Mouse (Mus musculus) neural tube, embryonic 10.5 days (tissue): Measurements from ENCODE around the gene Lgals4.

ENCODE experiments used
- DNase-seq: peaks from one replicate; pipeline ENCODE4 v3.0.0-alpha.2; 2017; ENCODE audit warnings: low spot score; ENCODE audit errors: extremely low spot score

Lgals4 gene

GRCm38 (mm10) chr7:28822556-28822955, 11.1 kb upstream of the Lgals4 start:
- DNase-seq = no peak

DNA sequence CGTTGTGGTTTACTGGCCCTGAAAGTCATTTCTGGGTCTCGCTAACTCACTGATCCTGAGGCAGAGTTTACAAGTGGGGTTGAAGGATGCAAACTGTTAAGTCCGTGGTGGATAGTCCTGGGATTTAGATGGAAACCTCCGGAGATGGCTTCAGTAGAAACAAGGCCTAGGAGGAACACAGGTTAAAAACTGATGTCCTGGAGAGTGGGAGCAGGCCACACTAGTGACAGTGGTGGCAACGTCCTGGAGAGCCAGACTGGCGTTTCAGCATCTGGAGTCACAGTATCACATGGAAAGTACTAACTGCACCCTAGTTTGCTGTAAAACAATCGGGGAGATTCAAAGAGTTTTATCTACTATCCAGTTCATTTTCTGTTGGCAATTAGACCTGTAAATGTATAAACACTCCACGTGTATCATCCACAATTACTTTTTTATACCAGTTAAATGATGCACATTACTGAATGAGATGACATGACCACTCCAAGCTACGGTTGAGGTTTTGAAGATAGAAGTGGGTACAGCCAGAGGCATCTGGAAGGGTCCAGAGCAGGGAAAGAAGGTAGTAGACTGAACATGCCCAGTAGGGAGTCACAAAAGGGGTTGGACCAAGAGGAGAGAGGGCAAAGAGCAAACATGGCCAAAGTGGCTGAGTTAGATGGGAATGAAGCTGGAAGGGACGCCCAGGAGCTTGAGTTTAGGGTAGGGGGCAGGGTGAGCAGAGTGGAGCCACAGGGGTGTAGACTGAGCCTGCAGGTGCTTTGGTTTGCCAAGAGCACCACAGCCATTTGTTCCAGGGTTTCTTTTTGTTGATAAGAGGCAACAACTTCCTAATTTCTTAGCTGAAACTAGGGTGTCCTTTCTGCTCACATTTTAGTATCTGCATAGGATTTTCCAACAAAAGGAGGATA, 10.4 kb upstream of the Lgals4 start:
- DNase-seq = no peak

DNA sequence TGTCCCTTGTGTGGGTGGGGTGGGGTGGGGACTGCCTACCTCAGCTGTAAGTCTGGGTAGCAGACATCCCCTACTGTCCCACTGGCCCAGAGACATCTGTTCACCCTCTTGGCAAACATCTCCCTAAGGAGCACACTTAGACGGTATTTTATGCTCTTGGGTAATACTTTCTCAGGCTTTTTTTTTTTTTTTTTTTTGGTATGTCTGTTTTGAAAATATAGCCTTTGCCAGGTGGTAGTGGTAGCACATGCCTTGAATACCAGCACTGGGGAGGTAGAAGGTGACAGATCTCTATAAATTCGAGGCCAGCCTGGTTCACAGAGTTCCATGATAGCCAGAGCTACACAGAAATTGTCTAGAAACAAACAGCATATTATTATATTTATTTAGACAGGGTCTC, 9.7 kb upstream of the Lgals4 start:
- DNase-seq = no peak

GRCm38 (mm10) chr7:28824941-28825685, 8.5 kb upstream of the Lgals4 start, which contains the start of gene Ech1:
Ech1 (plus strand) TSS chr7:28825217.
- peak; percentile 86 for DNase-seq

DNA sequence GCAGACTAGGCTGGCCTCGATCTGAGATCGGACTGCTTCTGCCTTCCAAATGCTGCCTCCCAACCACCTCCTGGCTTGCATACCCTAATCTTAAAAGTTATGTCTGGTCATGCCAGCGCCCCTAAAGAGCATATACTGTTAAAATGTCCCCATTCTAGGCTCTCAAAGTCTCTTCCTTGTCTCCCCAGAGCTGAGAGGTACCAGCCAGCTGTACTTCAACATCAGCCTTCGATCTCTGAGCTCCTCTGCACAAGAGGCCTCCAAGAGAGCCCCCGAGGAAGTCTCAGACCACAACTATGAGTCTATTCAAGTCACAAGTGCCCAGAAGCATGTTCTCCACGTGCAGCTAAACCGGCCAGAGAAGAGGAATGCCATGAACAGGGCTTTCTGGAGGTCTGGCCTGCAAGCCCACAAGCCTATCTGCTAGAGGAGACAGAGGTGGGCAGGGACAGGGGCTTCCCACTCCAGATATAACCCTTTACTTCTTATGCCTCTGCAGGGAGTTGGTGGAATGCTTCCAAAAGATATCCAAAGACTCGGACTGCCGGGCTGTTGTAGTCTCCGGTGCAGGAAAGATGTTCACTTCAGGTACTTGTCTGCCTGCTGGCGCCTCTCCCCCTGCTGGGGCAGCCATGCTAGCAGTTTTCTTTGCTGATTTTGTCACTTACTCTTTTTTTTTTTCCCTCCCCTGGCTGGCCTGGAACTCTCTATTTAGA, 7.8 kb upstream of the Lgals4 start:
- no peak for DNase-seq

- no peak for DNase-seq
Observed at GRCm38 (mm10) chr7:28826402-28826772, 7.3 kb upstream of the Lgals4 start.

- no peak for DNase-seq
Observed at GRCm38 (mm10) chr7:28827338-28827737, 6.3 kb upstream of the Lgals4 start.

GRCm38 (mm10) chr7:28829821-28830220, 3.8 kb upstream of the Lgals4 start:
- DNase-seq = no peak

DNA sequence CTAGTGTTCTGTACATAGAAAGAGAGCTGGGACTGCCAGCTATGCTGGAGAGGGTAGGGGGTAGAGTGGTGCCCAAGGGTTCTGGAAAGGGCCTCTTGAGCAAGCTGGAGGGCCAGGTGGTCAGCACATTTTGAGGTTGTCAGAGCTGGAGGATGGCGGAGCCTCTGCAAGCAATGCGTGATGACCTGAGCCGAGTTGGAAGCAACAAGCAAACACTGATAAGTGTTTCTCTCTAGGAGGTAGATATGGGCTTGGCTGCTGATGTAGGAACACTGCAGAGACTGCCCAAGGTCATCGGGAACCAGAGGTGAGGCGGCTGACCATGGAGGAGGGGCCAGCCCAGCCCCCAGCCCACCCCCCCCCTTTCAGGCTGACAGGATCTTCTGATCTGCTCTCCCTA, 2.7 kb upstream of the Lgals4 start:
- no peak for DNase-seq

- DNase-seq = no peak
Observed at GRCm38 (mm10) chr7:28831411-28832125, 2.1 kb upstream of the Lgals4 start.

DNA sequence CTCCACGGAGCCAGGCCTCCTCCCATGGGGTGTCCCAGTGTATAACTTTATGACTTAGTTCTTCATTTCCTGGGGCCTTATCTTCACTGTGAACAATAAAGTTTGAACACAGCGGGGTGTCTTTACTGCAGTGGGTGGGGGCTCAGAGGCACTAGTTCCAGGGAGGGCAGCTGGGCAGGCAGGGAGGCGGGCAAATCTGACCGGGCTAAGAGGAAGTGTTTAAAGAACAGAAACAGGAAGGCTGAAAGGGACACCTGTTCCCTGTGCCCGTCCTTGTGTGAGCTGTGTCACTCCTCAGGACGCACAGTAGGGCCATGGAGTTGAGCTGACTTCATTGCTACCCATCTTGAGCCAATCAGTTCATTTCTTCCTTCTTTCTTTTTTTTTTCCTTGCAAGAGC, 1.5 kb upstream of the Lgals4 start:
- DNase-seq = no peak

DNA sequence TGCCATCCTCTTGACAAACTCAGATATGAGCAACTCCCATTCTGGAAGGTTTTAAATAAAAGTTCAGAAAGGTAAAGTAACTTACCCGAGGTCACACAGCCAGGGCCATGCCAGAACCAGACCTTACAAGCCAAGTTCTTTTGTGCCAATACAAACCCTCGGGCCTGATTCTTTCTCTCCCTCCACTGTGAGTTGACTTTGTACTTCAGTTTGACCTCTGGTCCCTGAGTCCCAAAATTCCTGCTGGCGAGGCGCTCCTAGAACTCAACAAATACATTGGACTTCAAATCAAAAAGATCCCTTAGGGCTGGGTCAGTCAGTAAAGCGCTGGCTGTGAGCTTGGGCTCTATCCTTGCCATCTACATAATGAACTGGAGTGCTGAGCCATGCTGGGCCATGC, 3.3 kb downstream of the Lgals4 start:
- DNase-seq = no peak

DNA sequence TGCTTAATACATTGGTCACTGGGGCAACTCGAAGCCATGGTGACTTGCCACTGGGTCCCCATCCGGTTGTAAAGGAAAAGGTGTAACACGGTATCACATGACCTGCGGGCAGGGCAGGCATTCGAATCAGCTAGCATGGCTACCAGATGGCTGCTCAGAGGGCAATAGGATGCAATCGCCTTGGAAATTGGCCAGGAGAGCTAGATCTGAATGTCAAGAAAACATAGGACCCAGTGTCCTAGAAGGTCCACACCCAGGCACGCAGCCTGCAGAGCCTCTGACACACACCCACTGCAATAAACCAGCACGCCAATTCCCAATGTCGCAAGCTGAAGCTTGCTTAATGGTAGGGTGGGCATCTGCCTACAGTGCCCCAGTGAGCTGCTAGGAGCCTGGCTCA, 4.7 kb downstream of the Lgals4 start:
- no peak for DNase-seq

DNA sequence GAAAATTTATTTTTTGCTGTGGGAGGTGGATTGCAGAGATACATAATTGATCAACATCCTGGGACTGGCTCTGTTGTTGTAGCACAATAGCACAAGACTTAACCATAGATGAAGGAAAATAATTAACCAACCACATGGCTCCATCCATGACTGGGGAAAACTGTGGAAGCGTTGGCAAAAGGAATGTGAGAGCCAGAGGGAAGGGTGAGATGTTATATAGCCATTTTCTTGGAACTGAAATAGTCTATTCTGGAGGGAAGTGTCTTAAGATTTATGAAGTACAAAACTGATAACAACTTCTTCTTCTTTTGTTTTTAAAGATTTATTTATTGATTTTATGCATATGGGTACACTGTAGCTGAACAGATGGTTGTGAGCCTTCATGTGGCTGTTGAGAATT, 13.6 kb downstream of the Lgals4 start:
- no peak for DNase-seq

- no peak for DNase-seq
Observed at GRCm38 (mm10) chr7:28849700-28850236, 16.1 kb downstream of the Lgals4 start.

- DNase-seq = no peak
Observed at GRCm38 (mm10) chr7:28850642-28851041, 17.0 kb downstream of the Lgals4 start.

- DNase-seq = no peak
Observed at GRCm38 (mm10) chr7:28859953-28860352, 26.3 kb downstream of the Lgals4 start.

DNA sequence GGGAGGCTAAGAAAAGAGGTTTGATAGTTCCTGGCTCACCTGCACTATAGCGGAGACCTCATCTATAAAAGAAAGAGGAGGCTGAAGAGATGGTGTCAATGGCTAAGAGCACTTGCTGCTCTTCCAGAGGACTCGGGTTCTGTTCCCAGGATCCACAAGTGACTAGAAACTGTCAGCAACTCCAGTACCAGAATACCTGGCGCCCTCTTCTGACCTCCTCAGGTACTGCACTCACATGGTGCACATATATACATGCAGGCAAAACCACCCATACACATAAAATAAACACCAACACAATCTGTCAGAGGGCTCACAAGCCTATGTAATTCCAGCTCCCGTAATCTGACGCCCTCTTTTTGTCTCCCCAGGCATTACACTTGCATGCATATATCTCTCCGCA, 27.2 kb downstream of the Lgals4 start:
- no peak for DNase-seq

DNA sequence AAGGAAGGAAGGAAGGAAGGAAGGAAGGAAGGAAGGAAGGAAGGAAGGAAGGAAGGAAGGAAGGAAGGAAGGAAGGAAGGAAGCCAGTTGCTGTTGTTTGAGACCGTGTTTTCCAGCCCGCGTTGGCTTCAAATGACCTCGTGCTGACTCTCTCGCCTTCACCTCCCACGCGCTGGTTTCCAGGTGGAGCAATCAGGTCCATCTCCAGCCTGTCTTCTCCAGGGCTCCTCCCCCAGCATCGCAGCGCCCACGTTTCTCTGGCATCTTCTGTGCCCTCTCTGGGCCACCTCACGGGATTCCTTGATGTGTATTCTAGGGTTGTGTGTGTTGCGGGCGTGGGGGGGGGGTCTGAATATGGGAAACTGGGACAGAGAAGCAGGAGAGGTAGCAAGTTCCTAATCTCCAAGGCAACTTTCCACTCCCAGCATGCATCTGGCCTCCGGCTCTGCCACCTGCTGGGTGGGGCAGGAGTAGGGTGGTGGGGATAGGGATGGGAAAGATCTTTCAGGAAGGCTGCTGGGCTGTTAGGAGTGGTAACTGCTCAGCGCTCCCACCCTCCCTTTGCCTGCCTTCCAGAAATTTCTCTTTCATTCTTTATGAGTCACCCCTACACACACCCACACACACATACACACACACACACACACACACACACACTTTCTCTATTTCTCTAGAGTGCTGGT, 29.3 kb downstream of the Lgals4 start:
- DNase-seq = no peak

DNA sequence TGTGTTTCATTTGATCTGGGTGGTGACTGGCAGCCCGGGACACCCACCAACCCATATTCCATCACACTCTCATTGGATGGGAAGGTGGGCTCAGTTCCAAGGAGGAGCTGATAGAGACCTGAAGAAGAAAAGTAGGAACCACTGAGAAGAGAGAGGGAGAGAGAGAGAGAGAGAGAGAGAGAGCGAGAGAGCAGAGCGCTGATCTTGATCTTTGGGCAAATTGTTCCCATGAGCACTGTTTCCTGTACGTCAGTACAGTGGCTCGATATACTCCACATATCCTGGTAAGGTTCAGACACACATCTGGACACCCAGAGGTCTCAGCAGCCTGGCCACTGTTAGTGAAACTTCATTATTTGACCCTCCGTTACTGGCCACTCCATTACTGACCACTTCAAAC, 29.9 kb downstream of the Lgals4 start, which contains the start of gene Lgals7:
TSS of gene Lgals7 (plus strand) at position 314 of the 400 bp plus-strand sequence.
- no peak for DNase-seq
